Mouse (Mus musculus) testis, postnatal 14 days (tissue): Measurements from ENCODE around the gene Wnt2.

Source experiments
- DNase-seq: peaks from one replicate; pipeline ENCODE4 v3.0.0; 2021; ENCODE audit warnings: low spot score

The Wnt2 gene

DNA sequence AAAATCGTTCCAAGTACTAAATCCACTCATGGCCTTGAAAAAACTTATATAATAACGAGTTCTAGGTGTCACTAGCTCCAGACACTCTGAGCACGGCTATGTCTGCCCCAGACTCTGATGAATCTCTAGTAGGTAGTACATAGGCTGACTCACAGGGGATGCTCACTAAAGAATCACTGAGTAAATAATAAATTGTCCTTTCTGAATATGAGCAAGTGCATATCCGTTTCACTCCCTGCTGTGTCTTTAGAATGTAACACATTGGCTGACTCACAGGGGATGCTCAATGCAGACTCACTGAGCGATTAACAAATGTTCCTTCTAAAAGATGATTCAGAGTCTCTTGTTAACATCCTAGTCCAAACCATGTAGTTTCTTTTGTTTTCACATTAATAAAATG is 52.1 kb downstream of the Wnt2 start:
- DNase-seq, result no peak

DNA sequence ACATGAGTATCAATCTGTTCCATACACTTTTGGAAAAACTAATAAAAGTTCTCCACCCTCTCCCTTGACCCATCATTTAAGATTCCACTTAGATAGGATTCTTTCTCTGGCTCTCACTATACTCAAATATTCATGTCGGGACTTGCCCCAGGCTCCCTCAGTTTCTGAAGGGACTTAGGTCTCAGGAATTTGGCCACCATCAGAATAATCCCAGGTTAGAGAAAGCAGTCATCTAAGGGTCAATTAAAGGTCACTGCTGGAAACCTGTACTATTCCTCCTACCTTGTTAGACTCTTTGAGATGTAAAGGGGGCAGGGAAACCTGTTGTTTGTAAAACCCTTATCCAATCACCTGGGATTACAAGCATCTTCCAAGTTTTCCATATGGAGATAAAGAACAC is 53.2 kb downstream of the Wnt2 start:
- no peak for DNase-seq

DNA sequence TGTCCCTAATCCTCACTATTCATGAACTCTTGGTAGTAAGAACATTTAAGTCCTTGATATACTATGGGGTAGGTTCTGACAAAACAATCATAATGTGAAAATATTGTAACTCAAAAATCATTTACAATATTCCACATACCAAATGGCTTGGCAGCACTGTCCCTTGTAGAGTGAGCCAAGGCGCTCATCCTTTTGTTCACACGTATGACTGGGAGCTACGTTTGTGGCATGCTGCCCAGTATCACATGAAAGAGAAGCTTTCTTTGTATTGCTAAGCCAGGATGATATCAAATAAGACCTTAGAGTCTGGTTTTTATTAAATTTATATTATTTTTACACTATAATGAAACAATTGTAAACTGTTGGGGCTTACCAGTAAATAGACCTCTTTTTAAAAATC is 56.0 kb downstream of the Wnt2 start:
- DNase-seq, result no peak

GRCm38 (mm10) chr6:17971393-17971792 is 59.0 kb downstream of the Wnt2 start:
- DNase-seq, result no peak

DNA sequence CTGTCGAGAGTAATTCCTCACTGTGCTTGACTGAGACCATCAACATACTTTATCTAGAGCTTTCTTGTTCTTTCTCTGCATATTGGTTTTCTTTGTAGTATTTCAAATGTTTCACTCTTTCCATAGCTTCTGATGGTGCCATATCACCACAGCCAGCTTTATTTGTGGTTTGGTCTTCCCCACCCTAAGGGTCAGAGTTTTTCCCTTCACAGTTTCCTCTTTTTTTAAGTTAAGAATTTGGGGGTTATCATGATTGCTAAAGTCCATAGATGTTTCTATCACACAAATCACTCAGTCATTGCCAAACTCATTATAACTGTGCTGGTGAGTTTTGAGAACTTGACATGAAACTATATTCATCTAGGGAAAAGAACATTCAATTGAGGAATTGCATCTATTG is 60.6 kb downstream of the Wnt2 start:
- no peak for DNase-seq

DNA sequence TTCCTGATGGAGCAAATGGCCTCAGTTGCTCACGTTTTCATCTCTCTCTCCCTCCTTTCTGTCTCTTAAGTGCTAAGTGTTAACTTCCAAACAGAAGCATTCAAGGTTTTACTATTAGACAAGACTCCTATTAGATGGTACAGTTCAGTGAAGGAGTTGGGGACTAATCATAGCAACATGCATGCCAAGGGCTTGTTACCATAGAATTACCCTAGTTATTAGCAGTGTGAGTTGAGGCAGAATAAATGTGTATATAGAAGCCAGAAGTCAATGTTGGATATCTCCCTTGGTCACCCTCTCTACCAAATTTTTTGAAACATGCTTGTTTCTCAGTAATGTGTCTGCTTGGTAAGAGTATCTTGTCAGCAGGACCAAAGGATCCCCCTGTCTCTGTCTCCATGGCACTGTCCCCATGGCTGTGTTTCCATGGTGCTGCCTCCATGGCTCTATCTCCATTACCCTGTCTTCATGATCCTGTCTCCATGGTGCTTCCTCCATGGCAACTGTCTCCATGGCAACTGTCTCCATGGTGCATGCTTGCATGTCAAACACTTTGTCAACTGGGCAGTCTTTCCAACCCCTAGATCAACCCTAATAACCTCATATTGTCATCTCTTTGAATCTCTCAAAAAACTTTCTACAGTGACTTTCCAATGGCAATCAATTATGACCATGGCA is 61.8 kb downstream of the Wnt2 start:
- no peak for DNase-seq

- DNase-seq, result no peak
These were observed 66.9 kb downstream of the Wnt2 start for GRCm38 (mm10) chr6:17963455-17963854.

DNA sequence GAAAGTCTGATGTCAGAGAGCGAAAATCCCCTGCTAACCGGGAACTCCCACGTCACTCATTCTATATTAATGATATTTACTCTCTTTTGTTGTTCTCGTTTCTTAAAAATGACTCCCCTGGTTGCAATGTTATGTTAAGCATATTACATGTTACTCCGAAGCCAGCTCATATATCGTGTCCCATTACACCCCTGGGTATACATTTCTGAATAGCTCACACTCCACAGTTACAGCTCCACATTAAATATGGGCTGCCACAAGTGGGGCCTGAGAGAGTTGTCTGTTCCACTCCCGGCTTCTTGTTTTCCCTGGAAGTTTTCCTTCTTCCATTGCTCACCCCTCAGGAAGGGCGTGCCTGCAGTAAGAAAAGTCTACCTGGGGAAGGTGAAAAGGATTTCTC is 78.6 kb downstream of the Wnt2 start:
- no peak for DNase-seq

- no peak for DNase-seq
These were observed 81.3 kb downstream of the Wnt2 start for GRCm38 (mm10) chr6:17949103-17949502.

DNA sequence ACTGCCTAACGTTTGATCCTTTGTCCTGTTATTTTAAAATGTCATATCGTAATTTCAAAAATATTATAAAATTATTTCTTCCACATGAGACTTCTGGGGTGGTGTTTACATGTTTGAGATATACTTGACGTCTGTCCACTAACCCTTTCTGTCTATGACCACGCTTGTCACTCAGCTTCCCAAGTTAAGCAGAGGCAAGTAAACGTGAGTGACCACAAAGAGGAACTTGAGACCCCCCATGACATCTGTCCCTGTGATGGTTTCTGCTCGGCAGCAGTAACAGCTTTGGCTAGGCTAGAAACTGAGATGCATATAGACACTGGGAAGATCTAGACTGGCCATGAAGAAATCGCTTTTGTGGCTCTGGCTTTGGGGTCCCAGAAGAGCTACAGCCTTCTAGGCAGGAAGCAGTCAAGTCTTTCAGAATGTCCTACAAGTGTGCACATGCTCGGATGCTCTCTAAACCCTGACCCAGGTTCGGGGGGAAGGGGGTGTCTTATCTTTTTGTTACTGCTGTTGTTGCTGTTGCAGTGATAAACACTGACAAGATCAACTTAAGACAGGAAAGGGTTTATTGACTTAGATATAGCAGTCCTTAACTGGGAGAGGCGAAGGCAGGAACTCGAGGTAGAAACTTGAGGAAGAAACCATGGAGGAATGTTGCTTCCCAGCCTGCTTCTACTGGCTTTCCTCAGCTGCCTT is 83.1 kb downstream of the Wnt2 start:
- DNase-seq, result no peak

GRCm38 (mm10) chr6:17946456-17946855 is 83.9 kb downstream of the Wnt2 start:
- DNase-seq, result no peak

DNA sequence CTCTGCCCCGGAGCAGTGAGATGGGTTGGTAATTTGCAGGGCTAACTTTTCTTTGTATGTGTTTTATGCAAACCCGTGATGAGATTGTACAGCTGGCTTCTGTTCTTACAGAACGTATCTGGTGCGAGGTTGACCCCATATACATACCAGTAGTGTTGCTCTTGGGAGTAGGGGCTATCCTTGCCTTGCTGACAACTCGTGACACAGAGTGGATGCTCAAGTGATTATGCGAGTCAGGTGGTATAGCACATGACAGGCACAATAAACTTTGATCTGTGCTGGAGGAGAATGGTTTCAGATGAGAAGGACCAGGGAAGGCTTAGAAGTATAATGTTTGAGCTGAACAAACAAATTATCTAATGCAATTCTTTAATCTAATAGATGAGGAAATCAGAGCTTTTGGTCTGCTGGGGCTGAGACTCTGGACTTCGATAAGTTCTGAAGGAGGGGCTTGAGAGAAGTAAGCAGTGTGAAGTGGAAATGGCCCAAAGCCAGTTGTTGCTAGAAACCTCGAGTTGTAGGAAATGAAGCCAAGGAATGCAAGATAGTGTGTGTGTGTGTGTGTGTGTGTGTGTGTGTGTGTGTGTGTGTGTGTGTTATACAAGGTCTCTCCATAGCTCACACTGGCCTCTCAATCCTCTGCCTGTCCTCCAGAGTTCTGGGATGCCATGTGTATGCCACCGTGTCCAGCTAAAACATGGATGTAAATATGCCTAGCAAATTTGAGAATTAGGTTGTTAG is 86.3 kb downstream of the Wnt2 start:
- DNase-seq, result no peak

- DNase-seq, result no peak
These were observed 88.0 kb downstream of the Wnt2 start for GRCm38 (mm10) chr6:17942344-17942743.

DNA sequence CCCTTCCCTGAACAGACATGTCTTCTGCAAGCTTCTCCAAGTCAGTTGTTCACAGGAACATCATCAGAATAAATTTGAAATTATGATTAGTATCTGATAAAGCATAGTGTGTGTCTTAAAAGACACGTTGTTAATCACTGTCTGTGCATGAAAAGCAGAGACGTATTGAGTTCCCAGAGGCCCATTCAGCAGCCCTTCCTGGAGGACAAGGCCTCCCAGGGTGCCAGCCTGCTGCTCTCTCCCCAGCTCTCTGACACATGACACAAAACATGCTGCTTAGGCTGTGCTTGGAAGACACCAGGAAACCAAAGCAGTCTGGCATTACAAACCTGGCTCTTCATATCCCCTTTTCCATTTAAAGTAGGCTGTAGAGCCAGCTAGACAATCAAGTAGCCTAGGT is 88.5 kb downstream of the Wnt2 start:
- DNase-seq, result no peak
